Mouse (Mus musculus) R1 (cell line): Measurements from ENCODE around the gene Arid1a.

Experiments used
- DNase-seq: peaks from one replicate; pipeline ENCODE4 v3.0.0-alpha.2; 2018; ENCODE audit warnings: low read depth, low spot score

Gene Arid1a

GRCm38 (mm10) chr4:133675594-133676016 is 81.0 kb downstream of the Arid1a start:
- DNase-seq: peak; percentile 98

GRCm38 (mm10) chr4:133674331-133674695 is 82.3 kb downstream of the Arid1a start:
- DNase-seq: no peak

- DNase-seq: no peak
These were observed 82.8 kb downstream of the Arid1a start for GRCm38 (mm10) chr4:133673666-133674330.

- DNase-seq: peak; percentile 75
These were observed 83.5 kb downstream of the Arid1a start for GRCm38 (mm10) chr4:133672845-133673647.

GRCm38 (mm10) chr4:133671881-133672844 is 84.4 kb downstream of the Arid1a start, which contains the start of gene Pigv:
Pigv (minus strand) TSS chr4:133672647.
- peak; percentile 90 for DNase-seq

- DNase-seq: peak; percentile 87
These were observed 85.2 kb downstream of the Arid1a start for GRCm38 (mm10) chr4:133671184-133671880.

GRCm38 (mm10) chr4:133669652-133670210 is 86.8 kb downstream of the Arid1a start:
- no peak for DNase-seq

GRCm38 (mm10) chr4:133668537-133668936 is 88.0 kb downstream of the Arid1a start:
- DNase-seq: no peak

GRCm38 (mm10) chr4:133666199-133666598 is 90.4 kb downstream of the Arid1a start:
- DNase-seq: no peak

- no peak for DNase-seq
These were observed 91.5 kb downstream of the Arid1a start for GRCm38 (mm10) chr4:133665118-133665517.

GRCm38 (mm10) chr4:133662945-133663344 is 93.6 kb downstream of the Arid1a start:
- DNase-seq: no peak

GRCm38 (mm10) chr4:133662421-133662820 is 94.1 kb downstream of the Arid1a start:
- no peak for DNase-seq

- DNase-seq: peak; percentile 100
These were observed 96.1 kb downstream of the Arid1a start for GRCm38 (mm10) chr4:133660193-133661155.

GRCm38 (mm10) chr4:133659497-133660192 is 96.9 kb downstream of the Arid1a start:
- peak; percentile 97 for DNase-seq

GRCm38 (mm10) chr4:133658729-133659128 is 97.8 kb downstream of the Arid1a start:
- DNase-seq: peak; percentile 92

GRCm38 (mm10) chr4:133657829-133658458 is 98.6 kb downstream of the Arid1a start:
- peak; percentile 52 for DNase-seq

- peak; percentile 81 for DNase-seq
These were observed 99.6 kb downstream of the Arid1a start for GRCm38 (mm10) chr4:133656997-133657396.

- DNase-seq: peak; percentile 89
These were observed 100.3 kb downstream of the Arid1a start for GRCm38 (mm10) chr4:133656294-133656693.
